In genomic region chr2:113655890-113656614, GRCm38 (mm10) we compare ENCODE assay signal across 12 mouse cellular contexts.
DNase-seq lines count a peak whose midpoint lies in the region; ATAC-seq and TF ChIP-seq lines count a peak whose summit lies in the region.
"Had no signal": no experiment of that assay in that cellular context is flagged by ENCODE, and none has a peak within 500 bp of the region (broad histone marks: within the 10 kb centered on the region; RNA-seq: fewer than 3 reads in every experiment).

No protein-coding gene starts in this region.

- TF ChIP-seq EP300 in lung, postnatal 0 days (IDR thresholded peaks at IDR 0.05), result no peak

- H3K9me3 ChIP-seq in lung, postnatal 0 days (ENCODE audit: low read length), result no peaks in the 10 kb centered on the region
- H3K9me3 ChIP-seq: hindbrain, embryonic 12.5 days; limb, embryonic 13.5 days; neural tube, embryonic 13.5 days had no signal

- DNase-seq in gastrocnemius, adult 2 months, result peak; percentile 18
- DNase-seq in gastrocnemius, adult 18-20 months (ENCODE audit: low spot score), result no peak
- DNase-seq in lung, postnatal 0 days (ENCODE audit: low spot score), result peak; percentile 11
- no peak for DNase-seq in lung, adult 2 months
- DNase-seq in cerebellum, adult 2 months, result peak; percentile 13 to 27
- peak; percentile 40 for DNase-seq in lung, postnatal 36 days
- no peak for DNase-seq in layer of hippocampus, adult 9-10 months (ENCODE audit: low spot score)
- no peak for DNase-seq in B cell, adult 2 months
- DNase-seq: gastrocnemius, postnatal 14 days had no signal

- H3K27ac ChIP-seq in gastrocnemius, adult 2 months, result peak overlapping the region; percentile 6; the same call in 1 of the 2 replicates
- H3K27ac ChIP-seq in lung, postnatal 0 days (ENCODE audit: low read length), result no peak overlapping the region
- H3K27ac ChIP-seq in cerebellum, adult 2 months (ENCODE audit: insufficient read depth, low read length), result no peak overlapping the region
- H3K27ac ChIP-seq: hindbrain, embryonic 12.5 days; limb, embryonic 13.5 days; neural tube, embryonic 13.5 days had no signal

- no peak overlapping the region for H3K4me2 ChIP-seq in lung, postnatal 0 days (replicated peaks; ENCODE audit: low read depth, low read length)
- H3K4me2 ChIP-seq: hindbrain, embryonic 12.5 days; limb, embryonic 13.5 days; neural tube, embryonic 13.5 days had no signal

- H3K36me3 ChIP-seq in lung, postnatal 0 days (ENCODE audit: insufficient read depth, low read length), result no peaks in the 10 kb centered on the region
- H3K36me3 ChIP-seq: hindbrain, embryonic 12.5 days; limb, embryonic 13.5 days; neural tube, embryonic 13.5 days had no signal

- no peak overlapping the region for H3K4me3 ChIP-seq in gastrocnemius, adult 2 months
- no peak overlapping the region for H3K4me3 ChIP-seq in lung, postnatal 0 days (ENCODE audit: low read depth, low read length)
- no peak overlapping the region for H3K4me3 ChIP-seq in lung, adult 2 months (replicated peaks; ENCODE audit: extremely low read depth, low read depth, low read length)
- H3K4me3 ChIP-seq in cerebellum, adult 2 months (replicated peaks; ENCODE audit: insufficient read depth, low read depth, low read length), result no peak overlapping the region
- H3K4me3 ChIP-seq: hindbrain, embryonic 12.5 days; limb, embryonic 13.5 days; neural tube, embryonic 13.5 days had no signal

- WGBS in lung, postnatal 0 days, result 47% methylated on average over 7 of the region's 8 CpGs
- WGBS in lung, adult 2 months, result 44% methylated on average over 8 of the region's 8 CpGs
- 14% methylated on average over 7 of the region's 8 CpGs for WGBS in cerebellum, adult 2 months

- H3K27me3 ChIP-seq in lung, postnatal 0 days (replicated peaks; ENCODE audit: insufficient read depth, low read length), result no peaks in the 10 kb centered on the region
- no peaks in the 10 kb centered on the region for H3K27me3 ChIP-seq in cerebellum, adult 2 months (ENCODE audit: control insufficient read depth, insufficient read depth, low read length)
- H3K27me3 ChIP-seq: hindbrain, embryonic 12.5 days; neural tube, embryonic 13.5 days had no signal

- no peak for TF ChIP-seq CTCF in gastrocnemius, adult 2 months (IDR thresholded peaks at IDR 0.05)
- no peak for TF ChIP-seq CTCF in lung, postnatal 0 days (IDR thresholded peaks at IDR 0.05)
- no peak for TF ChIP-seq CTCF in lung, adult 2 months (IDR thresholded peaks at IDR 0.05; ENCODE audit: insufficient read depth, low read length)
- TF ChIP-seq CTCF in cerebellum, adult 2 months (IDR thresholded peaks at IDR 0.05; ENCODE audit: borderline replicate concordance, insufficient read depth, low read depth, low read length), result no peak

- no peaks in the 10 kb centered on the region for H3K4me1 ChIP-seq in lung, postnatal 0 days (ENCODE audit: insufficient read depth, low read depth, low read length)
- H3K4me1 ChIP-seq in lung, adult 2 months (ENCODE audit: control insufficient read depth, insufficient read depth, low read length), result no peaks in the 10 kb centered on the region
- H3K4me1 ChIP-seq in cerebellum, adult 2 months (ENCODE audit: control insufficient read depth, insufficient read depth, low read length), result peaks cover 15% of the 10 kb centered on the region
- H3K4me1 ChIP-seq: limb, embryonic 13.5 days had no signal

- intact Hi-C loops in gastrocnemius, adult 2 months (cut with DNase I), result loop anchor here (10.0 kb wide), 1 partner anchor 149 kb away; no protein-coding TSS in a partner anchor

- peak; percentile 49; the same call in 1 of the 2 replicates for ATAC-seq in lung, postnatal 0 days

- no peak overlapping the region for H3K9ac ChIP-seq in lung, postnatal 0 days (replicated peaks; ENCODE audit: low read depth)
- H3K9ac ChIP-seq: hindbrain, embryonic 12.5 days; limb, embryonic 13.5 days; neural tube, embryonic 13.5 days had no signal

- no peak for TF ChIP-seq POLR2A in lung, adult 2 months (IDR thresholded peaks at IDR 0.05; ENCODE audit: borderline replicate concordance, extremely low read depth, low read depth, low read length)
- no peak for TF ChIP-seq POLR2A in cerebellum, adult 2 months (IDR thresholded peaks at IDR 0.05; ENCODE audit: borderline replicate concordance, insufficient read depth, low read length)

Comparison
In these comparisons a context has a peak if more than half of its experiments do, and no peak if none do; other contexts are left out.
1. DNase-seq: peak in gastrocnemius, adult 2 months (single experiment), lung, postnatal 0 days (single experiment), cerebellum, adult 2 months (2 of 2) and lung, postnatal 36 days (single experiment); none in gastrocnemius, adult 18-20 months (single experiment), lung, adult 2 months (single experiment), layer of hippocampus, adult 9-10 months (single experiment) and B cell, adult 2 months (0 of 2).